Mouse (Mus musculus) bone marrow, adult 2 months (tissue): Measurements from ENCODE around the gene Sgip1.

Experiments used
- CTCF ChIP-seq: fragments of 200-500 bp; IDR thresholded peaks from 2 replicates; pipeline ENCODE4 v1.5.1; 2011; ENCODE audit warnings: low read length, control low read depth; ENCODE audit not compliant: control insufficient read depth, insufficient read depth
- POLR2A ChIP-seq: fragments of 200-500 bp; IDR thresholded peaks from 2 replicates; pipeline ENCODE4 v1.6.1; 2011; ENCODE audit warnings: low read depth, mild to moderate bottlenecking, control low read depth, low read length, borderline replicate concordance; ENCODE audit not compliant: control insufficient read depth

GRCm38 (mm10) chr4:102990016-102990415 lies 248.9 kb downstream of the Sgip1 start:
- TF ChIP-seq CTCF (no peak), POLR2A (no peak)
